Mouse (Mus musculus) megakaryocyte, embryonic 14.5 days (primary cell): Measurements from ENCODE around the gene Irak3.

Experiments used
- FLI1 ChIP-seq: IDR thresholded peaks from 2 replicates; pipeline ENCODE4 v1.6.1; 2012; ENCODE audit warnings: low read length, inconsistent platforms, mixed read lengths
- GATA1 ChIP-seq: IDR thresholded peaks from 3 replicates; pipeline ENCODE4 v1.6.1; 2012; ENCODE audit warnings: mixed read lengths, low read length, inconsistent platforms, borderline replicate concordance

- TF ChIP-seq FLI1 (no peak), GATA1 (no peak)
Measured at GRCm38 (mm10) chr10:120165793-120166503, 36.0 kb downstream of the Irak3 start.
